Mouse (Mus musculus): ENCODE results near the gene Zscan21. TPM values are rescaled to one million over a fixed set of nuclear protein-coding genes. Genes with fewer than 3 reads are reported as not detected.

The Zscan21 gene
- polyA plus RNA-seq, 1 experiment, result 0.55 TPM

DNA sequence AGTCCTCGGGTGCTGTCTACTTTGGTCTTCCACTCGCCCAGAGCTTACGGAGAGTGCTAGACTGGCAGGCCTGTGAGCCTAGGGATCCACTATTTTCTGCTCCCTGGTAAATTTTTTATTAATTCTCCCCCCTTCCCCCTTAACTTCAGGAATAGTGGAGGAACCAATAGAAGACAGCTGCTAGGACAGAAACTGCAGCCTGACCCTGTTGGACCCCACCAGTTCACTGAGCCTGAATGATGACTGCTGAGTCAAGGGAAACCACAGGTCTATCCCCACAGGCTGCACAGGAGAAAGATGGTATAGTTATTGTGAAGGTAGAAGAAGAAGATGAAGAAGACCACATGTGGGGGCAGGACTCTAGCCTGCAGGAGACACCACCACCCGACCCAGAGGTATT is 23.9 kb upstream of the Zscan21 start:
- no peak for TF ChIP-seq GATA1 (IDR thresholded peaks at IDR 0.05; ENCODE audit: low read length)

DNA sequence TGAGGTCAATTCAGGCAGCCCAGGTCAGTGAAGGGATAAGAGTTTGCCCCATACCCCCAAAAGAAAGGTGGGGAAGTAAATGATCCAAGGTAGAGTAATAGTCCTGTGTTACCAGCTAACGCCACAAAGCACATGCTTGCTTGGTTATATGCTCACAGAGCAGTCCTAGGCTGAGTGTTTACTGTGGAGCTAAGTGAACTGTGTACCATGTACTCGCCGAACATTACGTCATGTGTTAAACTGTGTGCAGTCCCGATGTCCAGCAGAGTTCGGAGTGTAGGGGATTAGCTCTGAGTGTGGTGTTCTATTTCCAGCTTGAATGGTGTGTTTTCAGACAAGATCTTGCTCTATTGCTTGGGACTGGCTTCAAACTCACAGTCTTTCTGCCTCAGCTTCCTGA is 22.2 kb upstream of the Zscan21 start:
- no peak for TF ChIP-seq GATA1 (IDR thresholded peaks at IDR 0.05; ENCODE audit: low read length)

DNA sequence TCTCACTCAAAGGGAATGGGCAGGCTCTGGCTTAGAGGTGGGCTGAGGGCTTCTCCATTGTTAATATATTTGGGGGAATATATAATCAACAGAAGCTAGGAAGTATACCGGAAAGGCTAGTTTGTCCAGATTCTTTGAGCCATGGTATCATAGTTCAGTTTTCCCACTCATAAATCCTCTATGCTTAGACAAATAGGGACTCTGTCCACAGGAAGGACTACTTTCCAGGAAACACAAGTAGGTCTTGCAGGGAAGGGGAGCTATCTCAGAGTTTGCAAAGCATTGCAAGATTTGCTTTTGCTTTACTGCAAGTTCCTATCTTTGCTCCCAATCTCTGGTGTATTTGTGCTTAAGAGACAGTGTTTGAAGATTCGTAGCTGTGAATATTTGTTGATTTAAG is 11.7 kb upstream of the Zscan21 start:
- TF ChIP-seq GATA1 (IDR thresholded peaks at IDR 0.05; ENCODE audit: low read length), result no peak

DNA sequence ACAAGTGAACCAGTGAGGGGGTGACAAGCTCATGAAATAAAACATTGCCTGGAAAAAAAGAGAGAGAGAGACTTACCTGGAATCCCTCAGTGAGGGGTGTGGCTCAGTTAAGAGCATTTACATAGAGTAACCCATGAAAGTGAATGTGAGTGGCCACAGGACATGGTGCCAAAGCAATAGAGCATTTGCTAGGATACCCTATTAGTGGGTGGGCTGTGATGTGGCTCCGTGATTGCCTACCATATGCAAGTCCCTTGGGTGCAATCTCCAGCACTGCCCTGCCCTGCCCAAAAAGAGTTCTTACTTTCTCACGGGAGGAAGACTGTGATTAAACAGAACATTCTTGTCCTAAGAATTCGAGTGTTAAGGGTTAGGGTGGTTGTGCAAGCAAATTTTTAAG is 9.6 kb upstream of the Zscan21 start:
- no peak for TF ChIP-seq GATA1 (IDR thresholded peaks at IDR 0.05; ENCODE audit: low read length)

DNA sequence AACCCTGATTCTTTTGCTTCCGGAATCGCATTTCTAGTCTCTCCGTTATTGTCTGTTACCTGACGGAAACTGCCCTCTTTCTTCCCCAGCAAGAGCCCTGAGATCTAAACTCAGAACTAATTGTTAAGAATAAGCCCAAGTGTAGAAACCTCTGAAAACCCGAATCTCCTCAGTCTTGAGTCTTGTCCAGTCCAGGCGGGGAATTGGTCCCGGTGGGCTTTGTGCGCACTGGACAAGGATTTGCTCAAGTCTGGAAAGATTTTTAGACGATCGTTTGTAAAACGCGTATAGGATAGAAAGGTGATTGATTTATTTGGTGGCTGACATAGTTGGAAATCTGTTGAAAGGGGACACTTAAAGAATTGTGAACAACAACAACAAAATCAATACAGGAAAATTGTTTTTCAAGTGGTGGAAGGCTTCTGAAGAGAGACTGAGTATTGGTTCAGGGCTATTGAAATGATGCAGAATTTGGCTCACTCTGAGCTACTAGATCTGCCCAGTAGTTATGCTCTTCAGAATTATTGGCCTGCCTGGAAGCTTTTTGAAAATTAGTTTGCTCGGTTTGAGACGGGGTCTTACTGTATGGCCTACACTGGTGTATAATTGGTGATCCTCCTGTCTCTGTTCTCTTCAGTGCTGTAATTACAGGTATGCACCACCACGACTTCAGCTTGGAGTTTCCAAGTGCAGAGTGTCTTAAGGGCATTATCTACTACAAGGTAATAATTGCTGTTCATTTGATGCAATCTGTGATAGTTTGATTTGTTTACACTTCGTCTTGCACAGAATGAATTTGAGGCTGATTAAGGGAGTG is 704 bp downstream of the Zscan21 start:
- no peak for TF ChIP-seq GATA1 (IDR thresholded peaks at IDR 0.05; ENCODE audit: low read length)

DNA sequence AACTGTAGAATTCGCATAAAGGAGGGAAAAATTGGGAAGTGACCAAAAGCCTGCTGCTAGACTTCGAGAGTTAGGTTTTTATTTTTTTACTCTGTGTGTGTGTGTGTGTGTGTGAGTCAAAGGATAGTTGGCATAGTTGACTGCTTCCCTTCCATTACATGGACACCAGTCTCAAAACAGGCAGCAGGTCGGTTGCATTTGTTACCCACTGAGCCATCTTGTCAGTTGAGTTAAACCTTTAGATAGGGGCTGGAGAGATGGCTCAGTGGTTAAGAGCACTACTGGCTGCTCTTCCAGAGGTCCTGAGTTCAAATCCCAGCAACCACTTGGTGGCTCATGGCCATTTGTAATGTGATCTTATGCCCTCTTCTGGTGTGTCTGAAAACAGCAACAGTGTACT is 1.3 kb downstream of the Zscan21 start:
- no peak for TF ChIP-seq GATA1 (IDR thresholded peaks at IDR 0.05; ENCODE audit: low read length)

DNA sequence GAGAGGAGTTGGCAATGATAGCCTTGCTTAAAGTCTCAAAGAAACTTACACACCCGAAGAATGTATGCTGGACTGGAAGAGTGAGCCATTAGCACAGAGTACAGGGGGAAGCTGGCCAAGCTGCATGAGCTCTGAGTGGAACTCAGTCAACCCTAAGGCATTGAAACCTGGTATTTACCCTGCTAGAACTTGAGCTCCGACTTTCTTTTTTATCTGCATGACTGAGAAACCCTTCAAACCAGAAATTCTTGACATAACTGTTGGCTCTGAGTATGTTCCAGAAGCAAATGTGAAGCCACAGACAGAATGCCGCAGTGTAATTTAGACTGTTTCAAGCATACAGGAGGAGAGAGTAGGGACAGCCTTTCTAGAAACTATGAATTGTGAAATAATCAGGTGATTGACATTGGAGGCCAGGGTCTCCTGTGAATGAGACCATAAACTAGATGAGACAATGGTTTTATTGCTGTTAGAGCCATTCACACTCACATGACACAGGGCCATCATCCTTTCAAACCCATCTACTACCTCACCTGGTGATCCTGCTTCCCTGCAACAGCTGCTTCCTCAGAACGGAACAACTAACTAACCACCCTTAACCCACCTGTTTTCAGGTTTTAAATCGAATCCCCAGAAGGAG is 15.8 kb downstream of the Zscan21 start:
- TF ChIP-seq GATA1 (IDR thresholded peaks at IDR 0.05; ENCODE audit: low read length), result no peak

DNA sequence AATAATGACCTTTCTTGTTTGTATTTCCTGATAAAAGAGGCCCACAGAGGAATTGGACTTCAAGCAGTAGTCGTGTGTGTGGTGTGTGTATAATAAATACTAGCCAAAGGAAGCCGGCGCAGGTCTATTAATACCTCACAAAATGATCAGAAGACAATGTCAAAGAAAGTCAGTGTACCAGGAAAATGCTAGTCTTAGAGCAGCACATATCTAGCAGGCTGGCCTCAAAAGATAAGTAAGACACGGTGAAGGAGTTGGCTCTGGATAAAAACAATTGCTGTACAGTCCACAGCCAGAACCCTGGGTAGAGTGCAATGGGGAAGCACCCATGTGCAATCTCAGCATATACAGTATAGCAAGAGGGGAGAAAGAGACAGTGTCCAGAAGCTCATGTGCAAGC is 20.6 kb downstream of the Zscan21 start:
- no peak for TF ChIP-seq GATA1 (IDR thresholded peaks at IDR 0.05; ENCODE audit: low read length)

DNA sequence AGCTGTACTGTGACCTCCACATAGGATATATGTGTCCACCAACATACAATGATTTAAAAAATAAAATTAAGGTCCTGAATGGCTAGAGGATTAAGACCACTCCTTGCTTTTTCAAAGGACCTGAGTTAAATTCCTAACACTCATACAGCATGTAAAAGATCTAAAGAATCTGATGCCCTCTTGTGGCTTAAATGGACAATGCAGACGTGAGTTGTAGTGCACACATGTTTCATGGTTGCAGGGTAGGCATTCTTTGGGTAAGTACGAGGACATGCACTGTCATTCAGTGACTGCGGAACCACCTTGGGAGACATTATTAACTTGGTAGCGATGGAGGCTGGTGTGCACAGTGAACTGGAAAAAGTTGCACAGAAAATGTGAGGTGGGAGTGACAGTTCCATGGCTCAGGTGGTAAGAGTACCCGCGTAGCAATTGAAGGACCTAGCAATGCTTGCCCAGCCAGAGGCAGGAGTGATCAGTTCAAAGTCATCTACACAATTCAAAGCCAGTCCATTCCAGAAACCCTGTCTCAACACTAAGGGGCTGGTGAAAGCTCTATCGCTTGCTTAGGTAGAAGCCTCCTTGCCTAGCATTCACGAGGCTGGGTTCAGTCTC is 21.3 kb downstream of the Zscan21 start:
- TF ChIP-seq GATA1 (IDR thresholded peaks at IDR 0.05; ENCODE audit: low read length), result no peak

DNA sequence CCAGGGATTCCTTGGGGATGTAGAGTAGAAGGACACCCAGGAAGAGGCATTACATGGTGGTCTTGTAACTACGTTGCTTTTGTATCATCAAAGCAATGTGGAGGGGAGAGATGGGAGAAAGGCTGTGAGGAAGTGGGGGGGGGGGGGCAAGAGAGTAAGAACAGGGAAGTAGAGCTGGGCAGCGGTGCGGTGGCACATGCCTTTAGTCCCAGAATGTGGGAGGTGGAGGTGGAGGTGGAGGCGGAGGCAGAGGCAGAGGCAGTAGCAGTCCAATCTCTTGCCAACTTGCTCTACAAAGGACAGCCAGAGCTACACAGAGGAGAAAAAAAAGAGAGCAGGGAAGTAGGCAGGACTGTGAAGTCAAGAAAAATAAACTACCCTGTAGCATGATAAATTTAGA is 21.9 kb downstream of the Zscan21 start:
- TF ChIP-seq GATA1 (IDR thresholded peaks at IDR 0.05; ENCODE audit: low read length), result no peak

DNA sequence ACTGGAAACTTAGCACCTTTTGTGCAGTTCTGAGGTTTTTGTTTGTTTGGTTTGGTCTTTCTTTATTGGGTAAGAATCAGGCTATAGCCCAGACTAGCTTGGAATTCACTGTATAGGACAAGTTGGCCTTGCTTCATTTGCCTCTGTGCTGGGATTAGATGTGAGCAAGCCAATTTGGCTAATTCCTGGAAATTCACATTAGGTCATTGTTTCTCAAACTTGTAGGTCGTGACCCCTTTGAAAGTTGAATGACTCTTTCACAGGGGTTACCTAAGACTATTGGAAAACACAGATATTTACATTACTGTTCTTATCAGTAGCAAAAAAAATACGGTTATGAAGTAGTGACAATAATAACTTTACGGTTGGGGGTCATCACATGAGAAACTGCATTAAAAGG is 37.7 kb downstream of the Zscan21 start:
- no peak for TF ChIP-seq GATA1 (IDR thresholded peaks at IDR 0.05; ENCODE audit: low read length)

DNA sequence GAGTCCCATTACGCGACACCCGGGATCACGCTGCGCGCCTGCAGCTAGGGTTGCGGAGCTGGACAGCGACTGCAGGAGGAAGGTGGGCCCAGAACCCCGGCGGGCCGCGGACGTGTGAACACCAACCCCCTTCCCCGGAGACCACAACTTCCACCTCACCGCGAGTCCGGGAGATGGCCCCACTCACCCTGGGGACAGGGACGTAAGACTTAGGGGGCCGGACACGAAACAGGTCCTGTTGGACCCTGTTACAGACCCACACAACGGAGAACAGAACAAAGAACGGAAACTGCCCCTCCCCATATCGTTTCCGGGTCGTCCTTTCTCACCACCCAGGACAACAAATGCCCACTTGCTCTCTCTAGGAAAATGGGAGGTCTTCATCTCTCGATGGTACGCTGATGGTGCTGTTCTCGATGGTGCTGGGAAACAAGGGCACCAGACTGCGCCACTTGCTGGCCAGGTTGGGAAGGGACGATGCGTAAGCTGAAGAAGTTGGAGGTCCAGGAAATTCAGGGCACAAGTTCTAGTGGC is 38.8 kb downstream of the Zscan21 start, which contains the start of gene Zfp113:
Gene Zfp113 (minus strand): TSS at position 302 of the 534 bp plus-strand sequence.
- no peak for TF ChIP-seq GATA1 (IDR thresholded peaks at IDR 0.05; ENCODE audit: low read length)

DNA sequence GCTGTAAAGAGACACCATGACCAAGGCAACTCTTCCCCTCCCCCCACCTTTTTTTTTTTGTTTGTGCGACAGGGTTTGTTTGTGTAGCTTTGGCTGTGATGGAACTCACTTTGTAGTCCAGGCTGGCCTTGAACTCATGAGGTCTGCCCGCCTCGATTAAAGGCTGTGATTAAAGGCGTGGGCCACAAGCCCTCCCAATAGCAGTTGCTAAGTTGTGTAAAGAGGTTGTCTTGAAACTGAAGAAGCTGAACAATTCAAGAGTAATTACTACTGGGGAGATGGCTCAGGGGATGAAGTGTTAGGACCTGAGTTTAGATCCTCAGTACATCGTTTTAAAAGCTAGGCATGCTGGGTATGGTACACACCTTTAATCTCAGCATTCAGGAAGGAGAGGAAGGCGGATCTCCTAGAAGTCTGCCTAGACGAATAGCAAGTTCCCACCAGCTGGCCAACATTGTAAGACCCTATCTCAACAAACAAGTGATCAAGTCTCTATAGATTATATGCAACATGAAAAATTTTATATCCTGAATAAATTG is 43.6 kb downstream of the Zscan21 start:
- no peak for TF ChIP-seq GATA1 (IDR thresholded peaks at IDR 0.05; ENCODE audit: low read length)

DNA sequence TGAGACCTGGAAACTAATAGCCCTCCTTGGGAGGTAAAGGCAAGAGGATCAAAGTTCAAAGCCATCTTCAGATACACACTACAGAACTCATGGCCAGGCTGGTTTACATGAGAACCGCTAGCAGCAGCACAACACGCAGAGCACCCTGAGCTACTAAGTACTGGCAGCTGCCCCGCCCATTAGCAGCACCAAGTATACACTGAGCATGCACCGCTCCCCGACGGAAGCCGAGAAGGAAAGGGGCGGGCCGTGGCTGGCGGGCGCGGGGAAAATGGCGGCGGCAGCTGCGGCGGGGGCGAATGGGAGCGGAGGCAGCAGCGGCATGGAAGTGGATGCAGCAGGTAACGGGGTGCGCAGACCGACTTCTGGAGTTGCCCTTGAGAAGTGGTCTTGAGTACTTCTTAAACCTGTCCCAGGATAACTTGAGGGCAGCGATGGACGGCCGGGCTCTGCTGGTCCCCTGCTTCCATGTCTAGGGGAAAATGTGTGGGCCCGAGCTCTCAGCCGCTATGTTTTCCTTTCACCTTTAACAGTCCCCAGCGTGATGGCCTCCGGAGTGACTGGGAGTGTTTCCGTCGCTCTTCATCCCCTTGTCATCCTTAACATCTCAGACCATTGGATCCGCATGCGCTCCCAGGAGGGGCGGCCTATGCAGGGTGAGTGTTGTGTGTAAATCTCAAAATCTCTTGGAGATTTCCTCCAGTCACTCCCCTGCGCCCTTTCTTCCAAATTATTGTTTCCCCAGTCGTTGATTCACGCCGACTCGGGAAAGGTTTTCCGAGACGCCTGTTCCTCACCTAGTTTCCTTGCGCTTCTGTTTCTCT is 44.4 kb downstream of the Zscan21 start, which contains the start of gene Cops6:
Gene Cops6 (plus strand): TSS at position 230 of the 824 bp plus-strand sequence.
- no peak for TF ChIP-seq GATA1 (IDR thresholded peaks at IDR 0.05; ENCODE audit: low read length)

DNA sequence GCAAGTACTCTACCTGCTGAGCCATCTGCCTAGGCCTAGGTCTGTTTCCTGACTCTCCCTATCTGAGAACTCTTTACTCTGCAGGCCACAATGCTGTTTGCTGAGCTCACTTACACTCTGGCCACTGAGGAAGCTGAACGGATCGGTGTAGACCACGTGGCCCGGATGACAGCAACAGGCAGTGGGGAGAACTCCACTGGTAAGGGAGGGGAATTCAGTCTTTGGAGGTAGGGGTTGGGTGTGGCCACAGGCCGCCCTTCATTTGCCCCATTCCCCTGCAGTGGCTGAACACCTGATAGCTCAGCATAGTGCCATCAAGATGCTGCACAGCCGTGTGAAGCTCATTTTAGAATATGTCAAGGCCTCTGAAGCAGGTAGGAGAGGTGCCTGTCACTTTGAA is 46.3 kb downstream of the Zscan21 start:
- no peak for TF ChIP-seq GATA1 (IDR thresholded peaks at IDR 0.05; ENCODE audit: low read length)
